Mouse (Mus musculus) ovary, adult 10 weeks (tissue): Measurements from ENCODE around the gene Urm1. TPM values are rescaled to one million over a fixed set of nuclear protein-coding genes. Genes with fewer than 3 reads are reported as not detected.

ENCODE experiments used
- polyA plus RNA-seq: library from polyadenylated mRNA; stranded (reverse); fragments of 350-450 nt; fragmentation: Illumina TruSeq; extraction: RNeasy Lipid Tissue Mini Kit (QIAGEN cat#74804); gene quantifications from one replicate; pipeline ENCODE4 v1.2.3, GENCODE M21; 2014

The Urm1 gene
- 1.3 TPM for polyA plus RNA-seq

GRCm38 (mm10) chr2:29820025-29820817 lies at the start of gene Urm1:
Urm1 (plus strand) TSS chr2:29820075.

GRCm38 (mm10) chr2:29787104-29787917 lies 32.6 kb upstream of the Urm1 start, which contains the start of gene Coq4:
Coq4 (plus strand) TSS chr2:29787493.

GRCm38 (mm10) chr2:29787937-29788681 lies 31.8 kb upstream of the Urm1 start, which contains the start of gene Trub2:
Trub2 (minus strand) TSS chr2:29788502.

GRCm38 (mm10) chr2:29802075-29802826 lies 17.6 kb upstream of the Urm1 start, which contains the start of gene Slc27a4:
Slc27a4 (plus strand) TSS chr2:29802634.

GRCm38 (mm10) chr2:29868949-29869645 lies 49.2 kb downstream of the Urm1 start, which contains the start of gene Cercam:
Cercam (plus strand) TSS chr2:29869164.

GRCm38 (mm10) chr2:29889066-29889944 lies 69.4 kb downstream of the Urm1 start, which contains the start of gene Odf2:
Odf2 (plus strand) TSS chr2:29889221.

Other genes with a start within 250 kb of the Urm1 start
- gene Rapgef1, start 200.4 kb upstream of the Urm1 start, polyA plus RNA-seq = 3.6 TPM
- gene Gm13420, start 68.4 kb upstream of the Urm1 start, polyA plus RNA-seq = not detected
- not detected for gene Gm13547, start 60.8 kb upstream of the Urm1 start, polyA plus RNA-seq
- 2.2 TPM for gene Coq4, start 32.6 kb upstream of the Urm1 start, polyA plus RNA-seq
- 6.4 TPM for gene Trub2, start 31.6 kb upstream of the Urm1 start, polyA plus RNA-seq
- 1.1 TPM for gene Slc27a4, start 17.4 kb upstream of the Urm1 start, polyA plus RNA-seq
- 4.0 TPM for gene Cercam, start 49.1 kb downstream of the Urm1 start, polyA plus RNA-seq
- 10.1 TPM for gene Odf2, start 69.1 kb downstream of the Urm1 start, polyA plus RNA-seq
- 10.7 TPM for gene Gle1, start 115.4 kb downstream of the Urm1 start, polyA plus RNA-seq
- gene Sptan1, start 145.5 kb downstream of the Urm1 start, polyA plus RNA-seq = 52.6 TPM
- gene Wdr34, start 228.8 kb downstream of the Urm1 start, polyA plus RNA-seq = 0.83 TPM
- 804 TPM for gene Set, start 237.3 kb downstream of the Urm1 start, polyA plus RNA-seq